Mouse (Mus musculus) liver, adult 2 months (tissue): ENCODE measurements around the gene Col2a1. TPM values are rescaled to one million over a fixed set of nuclear protein-coding genes. Genes with fewer than 3 reads are reported as not detected.

ENCODE experiments used
- DNase-seq: peaks from one replicate; pipeline ENCODE4 v3.0.0-alpha.2; 2011; ENCODE audit warnings: low read depth, low spot score; ENCODE audit errors: extremely low read depth
- H3K27ac ChIP-seq: fragments of 200-500 bp; replicated peaks from 2 replicates; pipeline ENCODE4 v1.5.1; 2012; ENCODE audit warnings: low read depth, mild to moderate bottlenecking, control low read depth, inconsistent platforms, low read length; ENCODE audit not compliant: insufficient read depth
- H3K27me3 ChIP-seq: fragments of 200-500 bp; 2 replicates; pipeline ENCODE4 v1.6.1; 2012; ENCODE audit warnings: mild to moderate bottlenecking, moderate library complexity, low read length, inconsistent platforms; ENCODE audit not compliant: control insufficient read depth, insufficient read depth
- H3K36me3 ChIP-seq: fragments of 200-500 bp; 2 replicates; pipeline ENCODE4 v1.6.1; 2012; ENCODE audit warnings: low read length, inconsistent platforms; ENCODE audit not compliant: control insufficient read depth, insufficient read depth
- H3K4me1 ChIP-seq: fragments of 200-500 bp; 2 replicates; pipeline ENCODE4 v1.6.1; 2011; ENCODE audit warnings: low read length; ENCODE audit not compliant: control insufficient read depth, insufficient read depth
- H3K4me3 ChIP-seq: fragments of 200-500 bp; 2 replicates; pipeline ENCODE4 v1.5.1; 2011; ENCODE audit warnings: low read depth, mild to moderate bottlenecking, control low read depth, low read length, moderate library complexity; ENCODE audit not compliant: insufficient read depth
- H3K79me2 ChIP-seq: fragments of 200-500 bp; 2 replicates; pipeline ENCODE4 v1.6.1; 2012; ENCODE audit warnings: inconsistent platforms, mild to moderate bottlenecking, low read length, moderate library complexity; ENCODE audit not compliant: control insufficient read depth, insufficient read depth
- H3K9ac ChIP-seq: fragments of 200-500 bp; 2 replicates; pipeline ENCODE4 v1.6.1; 2012; ENCODE audit warnings: low read depth, mild to moderate bottlenecking, control low read depth, inconsistent platforms, low read length
- CTCF ChIP-seq: fragments of 200-500 bp; IDR thresholded peaks from 2 replicates; pipeline ENCODE4 v1.5.1; 2011; ENCODE audit warnings: low read depth, low read length, control low read depth
- POLR2A ChIP-seq: fragments of 200-500 bp; IDR thresholded peaks from 2 replicates; pipeline ENCODE4 v1.6.1; 2011; ENCODE audit warnings: low read length, control low read depth; ENCODE audit not compliant: insufficient read depth; ENCODE audit errors: extremely low read depth
- WGBS: fragments of 180-500 bp; shearing (Covaris S2); methylation state at CpG from one replicate; pipeline ENCODE4 v1.1.7; 2018; 5-methylcytosine and 5-hydroxymethylcytosine counted together
- polyA plus RNA-seq: library from polyadenylated mRNA; depleted of rRNA; stranded (reverse); fragments of >200 nt; gene quantifications from 2 replicates; pipeline ENCODE4 v1.2.3, GENCODE M21; 2012
- total RNA-seq: library from RNA; depleted of rRNA; stranded (reverse); fragments of >200 nt; gene quantifications from 2 replicates; pipeline ENCODE4 v1.2.3, GENCODE M21; 2014

Gene Col2a1
- total and polyA plus RNA-seq, 2 experiments: not detected

GRCm38 (mm10) chr15:97952889-97953189 lies 51.7 kb downstream of the Col2a1 start:
- WGBS: 51% methylated on average over 4 of the region's 4 CpGs
- H3K27ac ChIP-seq: no peak overlapping the region

GRCm38 (mm10) chr15:97952137-97952888 lies 52.2 kb downstream of the Col2a1 start:
- Histone ChIP-seq H3K4me1 (no peaks in the 10 kb centered on the region), H3K36me3 (no peaks in the 10 kb centered on the region), H3K9ac (no peak overlapping the region), H3K4me3 (no peak overlapping the region), H3K27me3 (0 out of 2 replicates have a peak, but pooled peaks cover 2% of the 10 kb centered on the region), H3K79me2 (no peaks in the 10 kb centered on the region), H3K27ac (no peak overlapping the region)
- 16% methylated on average over 16 of the region's 16 CpGs for WGBS
- peak; percentile 97 for TF ChIP-seq CTCF
- no peak for TF ChIP-seq POLR2A
- DNase-seq: peak; percentile 50

More at GRCm38 (mm10) chr15:97952889-97953189, 51.7 kb downstream of the Col2a1 start:
- TF ChIP-seq POLR2A (no peak), CTCF (no peak)
- Histone ChIP-seq H3K27me3 (0 out of 2 replicates have a peak, but pooled peaks cover 2% of the 10 kb centered on the region), H3K4me1 (no peaks in the 10 kb centered on the region), H3K36me3 (no peaks in the 10 kb centered on the region), H3K79me2 (no peaks in the 10 kb centered on the region), H3K4me3 (no peak overlapping the region), H3K9ac (no peak overlapping the region)
- no peak for DNase-seq

GRCm38 (mm10) chr15:97950240-97950639 lies 54.3 kb downstream of the Col2a1 start:
- TF ChIP-seq POLR2A: no peak
- TF ChIP-seq CTCF: no peak

GRCm38 (mm10) chr15:97949706-97950105 lies 54.8 kb downstream of the Col2a1 start:
- 0 out of 2 replicates have a peak, but pooled peaks cover 2% of the 10 kb centered on the region for H3K27me3 ChIP-seq
- no peak overlapping the region for H3K4me3 ChIP-seq
- H3K79me2 ChIP-seq: no peaks in the 10 kb centered on the region
- H3K36me3 ChIP-seq: no peaks in the 10 kb centered on the region
- WGBS: 50% methylated on average over 3 of the region's 3 CpGs
- no peak for TF ChIP-seq CTCF
- no peak for TF ChIP-seq POLR2A
- no peak overlapping the region; the same call in 1 of the 2 replicates for H3K9ac ChIP-seq
- no peak for DNase-seq
- H3K4me1 ChIP-seq: no peaks in the 10 kb centered on the region
- H3K27ac ChIP-seq: no peak overlapping the region

More at GRCm38 (mm10) chr15:97950240-97950639, 54.3 kb downstream of the Col2a1 start:
- 0 out of 2 replicates have a peak, but pooled peaks cover 2% of the 10 kb centered on the region for H3K27me3 ChIP-seq
- no peaks in the 10 kb centered on the region for H3K79me2 ChIP-seq
- H3K4me1 ChIP-seq: no peaks in the 10 kb centered on the region
- no peak overlapping the region for H3K4me3 ChIP-seq
- DNase-seq: no peak
- H3K27ac ChIP-seq: no peak overlapping the region
- H3K9ac ChIP-seq: no peak overlapping the region
- 69% methylated on average over 7 of the region's 7 CpGs for WGBS
- H3K36me3 ChIP-seq: no peaks in the 10 kb centered on the region

GRCm38 (mm10) chr15:97948720-97949119 lies 55.8 kb downstream of the Col2a1 start:
- WGBS: 53% methylated on average over 7 of the region's 7 CpGs
- H3K4me3 ChIP-seq: no peak overlapping the region; the same call in 1 of the 2 replicates
- 0 out of 2 replicates have a peak, but pooled peaks cover 2% of the 10 kb centered on the region for H3K27me3 ChIP-seq
- H3K36me3 ChIP-seq: no peaks in the 10 kb centered on the region
- H3K27ac ChIP-seq: no peak overlapping the region
- no peaks in the 10 kb centered on the region for H3K79me2 ChIP-seq
- TF ChIP-seq POLR2A: no peak
- no peak for TF ChIP-seq CTCF
- DNase-seq: no peak
- H3K4me1 ChIP-seq: no peaks in the 10 kb centered on the region
- H3K9ac ChIP-seq: no peak overlapping the region; the same call in none of the 2 replicates

- Histone ChIP-seq H3K9ac (no peak overlapping the region), H3K27me3 (0 out of 2 replicates have a peak, but pooled peaks cover 2% of the 10 kb centered on the region), H3K36me3 (no peaks in the 10 kb centered on the region), H3K27ac (no peak overlapping the region), H3K79me2 (no peaks in the 10 kb centered on the region), H3K4me1 (no peaks in the 10 kb centered on the region), H3K4me3 (no peak overlapping the region)
- TF ChIP-seq CTCF (no peak), POLR2A (no peak)
- WGBS: 59% methylated on average over 11 of the region's 11 CpGs
- DNase-seq: no peak
Measured at GRCm38 (mm10) chr15:97945656-97946315, 58.7 kb downstream of the Col2a1 start.
